Mouse (Mus musculus) ovary, adult 18-20 months (tissue): ENCODE data around the gene Sdha.

ENCODE experiments used
- DNase-seq: peaks from one replicate; pipeline ENCODE4 v3.0.0; 2022; ENCODE audit warnings: low spot score, mixed read lengths

The Sdha gene

DNA sequence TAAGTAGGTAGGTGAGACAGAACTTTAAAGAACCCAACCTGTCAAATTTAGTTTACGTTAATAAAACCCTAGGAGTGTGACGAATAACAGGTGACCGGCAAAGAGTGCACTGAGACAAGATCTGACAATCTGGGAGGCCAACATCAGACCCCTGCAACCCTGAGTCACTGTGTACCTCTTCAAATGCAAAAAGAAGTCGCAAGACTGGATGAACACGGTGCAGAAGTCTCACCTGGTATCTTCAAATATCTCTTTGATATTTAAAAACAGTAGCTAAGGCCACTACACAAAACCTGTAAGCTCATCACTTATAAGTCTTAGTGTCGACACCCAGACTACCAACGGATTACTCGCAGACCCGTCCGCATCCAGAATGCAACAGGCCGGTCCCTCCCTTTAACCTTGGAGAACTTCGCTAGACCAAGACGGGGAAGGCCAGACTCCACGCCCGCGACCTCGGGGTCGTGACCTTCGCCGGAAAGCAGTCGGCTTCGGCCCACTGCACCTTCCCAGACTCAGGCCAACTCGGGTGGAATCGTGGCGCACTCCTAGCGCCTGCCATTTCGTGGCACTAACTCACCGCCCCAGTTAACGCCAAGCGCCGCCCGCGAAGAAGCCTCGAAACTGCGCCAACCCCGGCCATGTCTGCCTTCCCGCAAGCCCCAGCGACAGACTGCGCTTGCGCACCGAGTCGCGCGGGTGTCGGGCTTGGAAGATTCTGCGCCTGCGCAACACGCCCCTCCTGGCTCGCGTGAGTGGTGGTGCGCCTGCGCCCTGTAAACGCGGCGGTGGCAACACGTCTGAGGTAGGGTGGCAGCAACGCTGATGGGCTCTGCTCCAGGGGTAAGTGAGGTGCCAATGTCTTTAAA is at the start of gene Sdha, which contains the start of gene Ccdc127:
Sdha (minus strand) TSS at position 715 of the 869 bp plus-strand sequence.
Ccdc127 (plus strand) TSS at position 744 of the 869 bp plus-strand sequence.
- DNase-seq: peak; percentile 92

DNA sequence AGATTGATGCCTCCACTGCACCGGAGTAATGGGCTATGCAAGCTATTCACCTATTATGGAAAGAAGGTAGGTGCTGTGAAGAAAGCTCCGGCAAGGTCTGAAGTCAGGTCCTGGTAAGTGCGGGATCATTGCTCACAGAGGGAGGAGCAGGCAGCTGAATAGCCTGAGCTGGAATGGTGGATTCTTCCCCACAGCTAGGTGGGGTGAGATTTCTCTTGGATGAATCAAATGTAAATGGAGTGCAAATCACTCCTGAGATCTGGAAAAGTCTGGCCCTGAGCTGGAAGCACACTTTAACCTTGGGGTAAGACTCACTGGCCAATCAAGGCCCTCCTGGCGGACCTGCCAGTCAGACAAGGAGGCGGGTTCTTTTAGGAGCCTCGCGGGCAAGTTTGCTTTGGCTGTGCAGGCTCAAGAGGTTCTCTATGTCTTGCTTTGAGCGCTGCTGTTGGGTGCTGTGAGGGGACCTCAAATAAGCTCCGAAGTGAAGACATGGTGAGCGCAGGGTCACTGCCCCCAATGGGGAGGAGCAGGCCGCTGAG is 49.3 kb upstream of the Sdha start, which contains the start of gene Ftl1-ps1:
Ftl1-ps1 (plus strand) TSS at position 397 of the 542 bp plus-strand sequence.
- no peak for DNase-seq

DNA sequence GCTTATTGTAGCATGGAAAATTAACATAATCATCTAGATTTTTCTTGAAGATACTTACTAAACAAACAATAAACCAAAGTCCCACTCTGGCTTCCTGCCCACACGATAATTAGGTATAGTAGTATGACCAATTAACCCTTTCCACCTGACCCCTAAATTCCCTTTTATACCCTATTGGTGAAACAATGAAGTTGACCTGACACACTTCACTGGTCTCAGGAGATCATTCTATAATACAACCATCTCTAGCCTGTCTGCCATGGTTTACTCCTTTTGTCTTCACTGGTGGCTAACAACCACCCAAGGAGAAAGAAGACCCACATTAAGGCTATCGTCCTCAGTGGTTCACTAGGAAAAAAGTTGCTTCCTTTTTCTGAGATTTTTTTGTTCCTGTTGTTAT is 41.1 kb upstream of the Sdha start:
- DNase-seq: no peak

DNA sequence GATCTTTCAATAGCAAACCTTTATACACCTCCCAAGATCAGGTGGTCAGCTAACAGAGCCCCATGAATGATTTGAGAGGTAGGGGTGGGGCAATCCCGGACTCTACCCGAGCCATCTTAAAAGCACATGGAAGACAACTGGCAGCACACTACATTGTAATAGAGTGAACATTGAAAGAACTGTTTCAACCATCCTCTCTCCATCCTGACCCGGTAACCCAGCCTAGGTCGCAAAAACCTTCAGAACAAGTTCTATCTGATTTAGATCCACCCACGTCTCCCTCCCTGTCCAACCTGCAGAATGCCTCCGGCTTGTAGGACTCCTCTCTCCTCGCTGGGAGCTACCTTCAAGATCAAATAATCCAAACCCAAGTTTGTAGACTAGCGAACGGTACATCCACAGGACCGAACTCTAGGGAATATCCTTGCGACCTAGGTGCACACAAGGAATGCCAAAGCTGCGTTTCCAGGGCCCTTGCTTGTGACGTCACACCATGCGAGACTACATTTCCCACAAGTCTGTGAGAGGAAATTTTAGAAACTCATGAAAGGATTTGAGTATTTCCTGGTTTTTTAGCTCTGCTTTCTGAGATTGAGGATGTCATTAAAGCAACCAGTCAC is 40.4 kb upstream of the Sdha start, which contains the start of gene Zfp72:
Zfp72 (minus strand) TSS at position 466 of the 620 bp plus-strand sequence.
- DNase-seq: peak; percentile 43

DNA sequence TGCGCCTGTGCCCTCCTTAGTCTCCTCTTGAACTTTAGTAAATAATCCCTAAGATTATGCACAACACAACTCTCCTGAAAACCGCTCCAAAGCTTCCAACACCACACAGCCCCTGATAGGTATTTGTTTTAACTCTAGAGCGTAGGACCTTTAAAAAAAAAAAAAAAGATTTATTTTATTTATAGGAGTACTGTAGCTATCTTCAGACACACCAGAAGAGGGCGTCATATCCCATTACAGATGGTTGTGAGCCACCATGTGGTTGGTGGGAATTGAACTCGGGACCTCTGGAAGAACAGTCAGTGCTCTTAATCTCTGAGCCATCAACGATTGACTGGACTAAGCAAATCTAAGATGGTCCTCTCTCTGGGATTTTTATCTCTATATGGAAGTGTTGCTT is 39.6 kb upstream of the Sdha start:
- DNase-seq: no peak

DNA sequence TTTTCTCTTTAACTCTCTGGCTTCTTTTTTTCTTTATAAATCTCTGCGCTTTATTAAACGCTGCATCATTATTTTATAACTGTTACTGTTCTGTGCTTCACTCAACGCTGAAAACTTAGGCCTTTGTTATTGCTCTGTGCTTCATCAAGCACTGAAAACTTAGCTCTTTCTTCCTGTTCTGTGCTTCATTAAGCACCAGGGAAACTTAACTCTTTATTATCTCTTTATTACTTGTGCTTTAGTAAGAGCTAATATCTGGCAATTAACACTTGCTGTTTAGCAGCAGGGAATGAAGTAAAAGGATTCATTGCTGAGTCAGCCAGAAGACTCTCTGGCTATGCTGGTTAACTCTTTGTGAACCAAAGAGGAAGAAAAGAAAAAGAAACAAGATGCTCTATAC is 32.2 kb upstream of the Sdha start:
- no peak for DNase-seq

DNA sequence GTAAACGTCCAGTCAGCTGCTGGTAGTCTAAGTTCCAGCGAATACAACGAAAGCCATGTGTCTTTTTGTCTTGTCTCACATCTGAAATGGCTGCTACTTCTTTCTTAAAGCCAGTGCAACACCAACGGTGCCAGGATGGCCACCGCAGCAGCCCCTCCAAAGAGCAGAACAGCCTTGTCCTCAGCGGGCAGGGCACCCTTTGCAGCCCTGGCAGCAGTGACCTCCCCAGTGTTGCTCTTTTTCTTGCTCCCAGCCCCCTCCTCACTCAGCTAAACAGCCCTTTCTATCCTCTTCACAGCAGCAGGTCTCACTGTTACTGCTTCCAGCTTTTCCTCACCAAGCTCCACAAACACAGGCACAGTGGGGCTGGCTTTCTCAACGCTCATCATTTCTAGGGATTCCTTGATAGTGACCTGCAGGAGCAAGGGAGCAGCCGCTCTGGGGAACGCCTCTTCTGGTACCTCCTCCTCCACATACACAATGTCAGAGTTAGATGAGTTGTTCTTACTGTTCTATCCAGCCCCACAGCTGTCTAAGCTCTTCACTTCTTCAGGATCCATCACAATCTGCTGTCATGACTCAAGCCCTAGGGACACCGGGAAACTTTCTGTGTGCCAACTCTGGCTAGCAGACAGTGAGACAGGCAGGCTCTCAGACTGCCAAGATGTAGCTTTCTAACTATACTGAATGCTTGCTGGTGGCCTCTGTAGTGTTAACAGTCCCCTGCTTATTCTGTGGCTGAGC is 31.6 kb upstream of the Sdha start:
- no peak for DNase-seq

DNA sequence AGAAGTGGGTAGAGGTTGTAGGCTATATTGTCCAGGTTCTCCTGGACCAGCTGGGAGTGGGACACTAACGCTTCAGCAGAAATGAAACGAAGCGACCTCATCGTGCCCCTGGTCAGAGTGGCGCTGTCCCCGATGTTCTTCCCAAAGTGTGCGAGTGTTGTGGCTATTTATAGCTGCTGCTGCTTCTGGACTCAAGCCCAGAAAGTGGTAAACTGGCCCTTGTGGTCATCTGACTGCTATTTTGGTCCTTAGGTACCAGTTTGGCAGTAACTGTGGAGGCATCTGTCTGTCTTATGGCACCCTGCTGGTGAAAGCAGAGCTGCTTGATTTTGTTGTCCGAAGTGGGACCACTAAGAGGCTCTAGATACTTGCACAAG is 13.8 kb upstream of the Sdha start, which contains the start of gene Lrrc14b:
Lrrc14b (minus strand) TSS at position 147 of the 377 bp plus-strand sequence.
- peak; percentile 14 for DNase-seq

DNA sequence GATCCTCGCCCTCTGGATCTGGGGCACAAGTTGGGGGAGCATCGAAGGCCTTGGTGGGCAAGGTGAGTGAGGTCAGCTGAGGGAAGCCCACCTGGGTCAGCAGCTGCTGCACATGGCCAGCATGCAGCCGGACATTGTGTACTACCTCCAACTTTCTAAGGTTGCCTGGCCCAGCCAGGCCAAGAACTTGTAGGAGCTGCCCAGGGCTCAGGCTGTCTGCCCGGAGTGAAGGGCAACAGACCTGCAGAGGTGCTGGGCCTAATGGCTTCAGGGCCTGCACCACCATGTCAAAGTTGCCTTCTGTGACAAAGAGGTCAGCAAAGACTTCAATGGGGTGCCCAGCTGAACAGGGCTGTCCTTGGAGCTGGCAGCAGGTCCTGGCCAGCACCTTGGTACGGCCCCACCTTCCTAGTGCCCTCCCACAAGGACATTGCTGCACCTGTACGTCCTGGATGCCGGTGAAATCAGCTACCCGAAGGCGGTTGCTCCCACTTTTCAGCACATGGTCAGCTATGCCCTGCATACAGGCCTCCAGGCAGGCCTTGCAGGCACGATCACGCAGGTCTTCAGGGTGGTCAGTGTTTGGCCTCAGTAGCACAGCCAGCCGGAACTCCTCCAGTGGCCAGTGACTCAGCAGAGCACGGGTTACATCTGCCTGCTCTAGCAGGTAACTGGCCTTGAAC is 13.2 kb upstream of the Sdha start:
- DNase-seq: no peak

DNA sequence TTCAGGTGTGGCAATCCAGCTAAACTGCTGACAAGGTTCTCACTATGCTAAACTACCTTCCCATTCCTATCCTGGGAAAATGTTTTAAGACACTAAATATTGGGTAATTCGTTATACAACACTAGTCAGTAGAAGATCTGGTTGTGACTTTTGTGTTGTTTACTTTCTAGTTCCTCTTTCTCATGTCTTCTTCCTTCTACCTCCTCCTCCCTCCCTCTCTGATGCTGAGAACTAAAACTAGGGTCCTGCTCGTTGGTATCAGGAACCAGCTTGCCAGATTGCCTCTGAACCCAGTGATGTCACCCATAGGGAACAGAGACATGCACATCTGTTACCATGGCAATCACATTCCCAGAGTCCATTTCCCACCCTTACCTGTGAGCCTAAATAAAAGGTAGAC is 12.1 kb upstream of the Sdha start:
- no peak for DNase-seq

DNA sequence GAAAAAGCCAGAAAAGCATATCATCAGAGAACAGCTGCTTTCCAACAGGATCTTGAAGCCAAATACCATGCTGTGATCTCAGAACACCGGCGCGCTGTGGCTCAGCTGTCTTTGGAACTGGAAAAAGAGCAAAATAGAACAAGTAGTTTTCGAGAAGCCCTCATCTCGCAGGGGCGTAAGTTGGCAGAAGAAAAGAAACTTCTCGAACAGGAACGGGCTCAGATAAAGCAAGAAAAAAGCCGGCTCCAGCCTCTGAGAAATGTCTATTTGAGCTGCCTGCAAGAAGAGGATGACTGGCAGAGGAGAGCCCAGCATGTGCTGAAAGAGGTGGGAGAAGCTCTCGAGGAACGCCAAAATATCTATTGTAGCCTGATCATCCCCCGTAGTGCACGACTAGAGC is 6.4 kb upstream of the Sdha start:
- DNase-seq: no peak

DNA sequence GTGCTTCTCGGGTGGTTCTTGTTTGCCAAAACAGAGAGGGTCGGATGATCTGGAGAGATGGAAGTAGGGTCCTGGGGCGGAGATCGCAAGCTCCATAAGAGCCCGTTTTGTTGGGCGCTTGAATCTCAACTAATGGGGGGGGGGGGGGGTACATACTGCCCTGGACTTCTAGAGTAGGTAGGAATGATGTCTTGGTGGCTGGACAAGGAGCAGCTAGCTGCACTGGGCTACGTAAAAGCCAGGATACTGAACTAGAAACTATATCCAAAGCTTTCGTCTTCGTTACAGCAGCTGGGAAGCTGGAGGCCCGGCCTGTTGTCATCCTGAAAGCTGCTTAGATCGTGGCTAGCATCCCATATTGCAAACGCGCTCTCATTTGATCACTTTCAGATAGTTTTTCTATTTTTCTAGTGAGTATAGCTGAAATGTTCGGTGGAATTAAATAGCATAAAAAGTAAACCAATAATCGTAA is 391 bp upstream of the Sdha start:
- DNase-seq: no peak

DNA sequence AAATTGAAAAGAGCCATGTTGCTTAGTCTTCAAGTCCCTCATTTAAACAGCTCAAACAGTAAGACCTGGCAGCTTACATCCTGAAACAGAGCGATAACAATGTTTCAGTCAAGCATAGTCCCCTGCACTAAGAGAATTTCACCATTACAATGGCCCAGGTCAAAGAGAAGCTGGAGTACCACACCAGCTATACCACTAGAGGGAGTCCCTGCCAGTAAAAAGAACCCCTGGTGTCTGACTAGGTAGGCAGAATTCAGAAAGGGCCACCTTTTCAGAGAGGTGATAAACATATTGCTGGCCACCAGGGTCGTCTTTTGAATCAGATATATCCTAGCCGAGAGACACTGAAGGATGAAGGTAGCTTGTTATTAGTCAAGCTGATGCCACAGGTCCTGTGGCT is 9.0 kb downstream of the Sdha start:
- no peak for DNase-seq

DNA sequence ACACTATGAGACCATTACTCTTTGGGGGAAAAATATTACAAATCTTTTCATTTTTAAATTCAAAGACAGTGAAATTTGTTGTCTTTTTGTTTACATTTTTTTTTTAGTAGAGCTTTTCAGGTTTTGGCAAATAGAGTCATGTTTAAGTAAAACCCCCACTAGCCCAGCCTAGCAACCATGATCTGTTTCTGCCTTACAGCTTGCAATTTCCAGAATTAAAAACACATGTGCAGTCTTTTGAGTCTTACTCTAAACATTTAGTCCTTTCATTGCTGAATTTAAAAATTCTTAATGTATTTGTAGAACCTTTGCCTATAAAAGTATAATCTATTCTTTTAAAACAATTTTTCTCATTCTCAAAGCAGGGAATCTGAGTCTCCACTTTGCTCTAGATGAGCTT is 20.8 kb downstream of the Sdha start:
- no peak for DNase-seq

DNA sequence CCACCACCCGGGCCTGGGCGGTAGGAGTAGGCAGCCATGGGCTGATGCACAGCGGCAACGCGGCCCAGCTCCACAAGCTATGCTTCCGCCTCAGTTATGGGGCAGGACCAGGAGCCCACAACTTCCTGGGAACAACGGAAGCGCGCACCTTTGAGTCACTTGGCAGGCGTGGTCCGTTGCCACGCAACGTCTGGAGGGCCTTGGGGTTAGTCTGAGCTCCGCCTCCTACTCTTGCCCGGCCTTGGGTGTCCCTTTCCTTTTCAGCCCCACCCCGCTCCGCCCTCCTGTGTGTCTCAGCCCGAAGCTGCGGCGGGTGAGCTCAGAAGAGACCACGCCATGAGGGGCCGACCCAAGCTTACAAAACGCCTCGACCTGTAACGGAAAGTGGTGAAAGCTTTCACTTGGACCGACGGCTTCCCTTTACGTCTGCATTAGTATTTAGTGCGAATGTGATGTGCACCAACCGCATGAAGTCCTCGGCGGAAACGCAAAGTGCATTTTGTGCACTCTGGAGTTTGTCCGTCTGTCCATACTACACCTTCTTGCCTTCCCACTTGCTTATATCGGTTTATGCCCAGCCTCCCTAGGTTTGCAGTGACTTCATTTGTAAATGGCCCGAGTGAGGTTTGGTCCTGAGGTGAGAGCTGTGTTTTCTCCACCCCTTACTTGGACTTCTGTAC is 32.8 kb downstream of the Sdha start, which contains the start of gene Pdcd6:
Pdcd6 (minus strand) TSS at position 411 of the 680 bp plus-strand sequence.
- DNase-seq: peak; percentile 96

DNA sequence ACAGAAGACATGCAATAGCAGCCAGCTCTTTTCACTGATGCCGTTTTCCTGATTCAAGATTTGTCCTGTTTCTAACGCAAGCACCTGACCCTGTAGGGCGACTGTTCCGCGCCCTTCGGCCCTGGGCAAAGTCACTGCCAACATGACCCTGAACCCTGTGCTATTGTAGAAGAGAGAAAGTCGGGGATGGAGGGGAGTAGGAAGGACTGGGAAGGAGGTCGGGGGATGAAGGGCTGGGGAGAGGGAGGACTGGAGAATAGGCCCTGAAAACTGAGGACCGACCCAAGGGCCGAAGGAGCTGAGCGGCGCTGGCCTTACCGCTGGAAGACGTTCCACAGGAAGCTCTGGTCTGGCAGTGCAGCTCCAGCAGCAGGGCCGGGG is 33.3 kb downstream of the Sdha start:
- no peak for DNase-seq

DNA sequence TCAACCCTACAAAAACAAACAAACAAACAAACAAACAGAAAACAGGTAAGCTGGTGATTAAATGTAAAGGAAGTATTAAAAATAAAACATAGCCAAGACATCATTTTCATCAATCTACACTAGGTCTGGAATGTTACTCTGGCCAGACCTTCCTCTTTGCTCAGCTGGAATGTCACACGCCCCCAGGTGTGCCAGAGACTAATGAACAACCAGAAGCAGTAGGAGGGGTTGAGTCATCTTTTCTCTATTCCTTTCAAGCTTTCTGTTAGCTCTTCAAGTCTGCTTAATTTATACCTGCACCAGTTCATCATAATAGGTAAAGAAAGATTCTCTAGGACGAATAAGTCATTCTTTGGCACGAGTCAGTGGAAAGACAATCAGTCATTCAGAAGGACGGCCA is 33.7 kb downstream of the Sdha start:
- DNase-seq: no peak

DNA sequence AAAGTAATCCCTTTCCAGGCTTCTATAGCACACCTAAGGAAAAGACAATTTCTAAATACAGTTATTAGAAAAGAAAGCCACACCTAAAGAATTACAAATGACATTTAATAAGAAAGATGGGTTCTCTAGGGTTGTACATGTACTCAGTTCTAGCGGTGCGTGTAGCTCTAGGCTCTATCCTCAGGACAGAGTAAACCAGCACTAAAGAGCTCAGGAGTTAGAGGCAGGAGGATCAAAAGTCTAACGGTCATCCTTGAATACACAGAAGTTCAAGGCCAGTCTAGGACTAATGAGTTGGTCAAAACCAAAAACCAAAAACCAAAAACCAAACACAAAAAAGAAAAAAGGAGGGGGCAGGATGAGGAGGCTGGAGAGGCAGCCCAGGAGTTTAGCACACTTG is 35.5 kb downstream of the Sdha start:
- DNase-seq: no peak

DNA sequence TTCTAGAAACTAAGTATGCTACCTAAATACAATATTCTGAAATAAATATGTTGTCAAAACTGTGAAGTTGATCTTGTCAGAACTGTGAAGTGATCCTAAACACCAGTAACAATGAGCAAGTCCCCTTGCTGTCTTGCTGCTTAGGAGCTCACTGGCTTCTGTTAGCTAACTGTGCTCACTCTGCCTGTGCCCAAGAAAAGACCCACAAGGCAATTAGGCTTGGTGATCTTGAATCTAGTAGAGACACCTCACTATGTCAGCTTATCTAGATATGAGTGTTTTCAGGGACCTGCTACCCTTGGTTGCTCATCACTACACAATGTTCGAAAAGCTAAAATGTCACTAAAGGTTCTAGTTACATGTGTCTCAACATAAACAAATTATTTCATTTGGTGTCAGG is 44.3 kb downstream of the Sdha start:
- no peak for DNase-seq

DNA sequence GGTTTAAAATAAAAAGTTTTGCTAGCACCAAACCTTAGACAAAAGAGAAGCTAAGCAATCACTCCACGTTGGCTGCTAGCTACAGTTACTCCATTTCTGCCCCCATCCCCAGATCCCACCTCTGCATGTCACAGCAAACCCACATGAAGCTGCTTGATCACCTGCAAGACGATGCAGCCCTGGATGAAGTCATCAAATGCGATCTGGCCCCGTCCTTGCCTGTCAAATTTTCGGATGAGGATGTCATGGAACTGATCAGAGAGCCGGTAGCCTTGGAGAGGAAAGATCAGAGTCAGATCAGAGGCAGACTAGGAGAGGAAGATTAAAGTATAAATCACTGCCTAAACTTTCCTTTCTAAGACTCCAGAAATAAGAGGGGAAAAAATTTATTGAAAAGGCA is 44.7 kb downstream of the Sdha start:
- no peak for DNase-seq
